Mouse (Mus musculus): ENCODE measurements at regions not wholly inside any gene's neighbourhood (a gene's known extent, or its start where the extent isn't known, plus 50 kb on each side); places are given as distances from the start of the nearest gene placed in this dataset.

DNA sequence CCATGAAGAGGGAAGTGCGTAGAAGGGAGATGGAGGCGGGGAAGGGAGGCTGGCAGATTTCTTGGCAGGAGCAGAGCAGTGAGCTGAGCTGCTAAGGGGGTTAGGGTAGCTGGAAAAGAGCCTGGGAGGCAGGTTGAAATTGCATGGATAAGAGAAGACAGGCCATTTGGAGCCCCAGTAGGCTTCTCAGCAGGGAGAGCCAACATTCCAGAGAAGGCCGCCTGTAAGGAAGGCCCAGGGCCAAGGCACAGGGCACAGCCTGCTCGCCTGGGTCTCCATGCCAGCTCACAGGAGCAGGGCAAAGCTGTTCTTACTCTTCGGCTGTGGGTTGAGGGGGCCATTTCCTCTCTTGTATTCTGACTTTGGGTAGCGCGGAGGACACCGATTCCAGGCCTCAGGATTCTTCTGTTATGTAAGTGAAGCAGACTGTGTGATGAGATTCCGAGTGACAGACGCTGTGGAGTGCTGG is 179.9 kb downstream of the Cd47 start:
- POLR2A ChIA-PET: no interaction called here
- no peaks in the 10 kb centered on the region for H3K27me3 ChIP-seq
- in situ Hi-C loops (cut with MboI; ENCODE audit: low pct_unique_long_range_greater_than_20kb): no loop called here
- ATAC-seq: no peak
- CTCF ChIA-PET: no interaction called here
- TF ChIP-seq CTCF (IDR thresholded peaks at IDR 0.05): no peak
- no peak for DNase-seq (ENCODE audit: low read depth, low spot score)

DNA sequence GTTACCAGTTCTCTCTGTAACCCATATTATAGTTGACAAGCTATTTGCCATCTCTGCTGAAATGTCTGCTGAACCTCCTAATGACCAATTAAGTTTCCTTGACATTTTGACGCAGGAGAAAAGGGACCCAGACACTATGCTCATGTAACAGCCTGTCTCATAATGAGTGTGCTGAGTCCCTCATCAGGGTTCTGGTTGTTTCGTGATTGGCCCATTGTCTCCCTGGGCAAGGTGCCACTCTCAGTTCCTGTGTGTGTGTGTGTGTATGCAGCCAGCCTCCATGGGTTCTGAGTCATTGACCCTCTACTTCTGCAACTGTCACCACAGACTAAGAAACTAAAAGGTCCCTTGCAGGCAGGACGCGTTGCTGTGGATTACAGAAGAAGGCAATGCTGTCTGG is 181.8 kb downstream of the Cd47 start:
- ATAC-seq: no peak
- ChIA-PET POLR2A (no interaction called here), CTCF (interaction anchor here (1.1 kb wide), 1 partner anchor 8 kb away, joined by 4 read pairs; no protein-coding TSS in a partner anchor)
- no peak for DNase-seq (ENCODE audit: low read depth, low spot score)
- no peak for TF ChIP-seq CTCF (IDR thresholded peaks at IDR 0.05)
- H3K27me3 ChIP-seq: no peaks in the 10 kb centered on the region
- in situ Hi-C loops (cut with MboI; ENCODE audit: low pct_unique_long_range_greater_than_20kb): no loop called here

GRCm38 (mm10) chr16:49985082-49986076 is 185.0 kb downstream of the Cd47 start:
- in situ Hi-C loops (cut with MboI; ENCODE audit: low pct_unique_long_range_greater_than_20kb): no loop called here
- no peaks in the 10 kb centered on the region for H3K27me3 ChIP-seq
- CTCF ChIA-PET: no interaction called here
- TF ChIP-seq CTCF (IDR thresholded peaks at IDR 0.05): no peak
- no peak for DNase-seq (ENCODE audit: low read depth, low spot score)
- POLR2A ChIA-PET: no interaction called here
- ATAC-seq: peak; percentile 31

DNA sequence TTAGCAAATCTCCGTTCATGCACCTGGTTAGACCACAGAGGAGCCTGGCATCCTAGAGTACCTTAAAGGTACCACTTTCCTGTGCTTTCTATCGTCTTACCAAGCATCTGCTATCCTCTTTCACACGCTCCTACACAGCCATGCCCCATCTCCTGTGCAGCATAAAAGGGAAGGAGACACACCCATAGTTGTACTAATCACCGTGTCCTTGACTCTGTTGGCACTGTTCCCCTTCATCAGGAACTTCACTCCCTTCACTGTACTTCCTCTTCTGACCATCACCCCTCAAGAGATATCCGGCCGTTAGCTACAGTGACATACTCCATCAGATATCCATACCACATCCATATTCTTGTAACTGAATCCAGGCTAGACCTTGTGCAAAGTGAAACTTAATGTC is 186.6 kb downstream of the Cd47 start:
- ATAC-seq (no peak), DNase-seq (ENCODE audit: low read depth, low spot score) (no peak)
- no peaks in the 10 kb centered on the region for H3K27me3 ChIP-seq
- in situ Hi-C loops (cut with MboI; ENCODE audit: low pct_unique_long_range_greater_than_20kb): no loop called here
- no peak for TF ChIP-seq CTCF (IDR thresholded peaks at IDR 0.05)
- CTCF ChIA-PET: no interaction called here
- POLR2A ChIA-PET: interaction anchor here (0.7 kb wide), 1 partner anchor 12 kb away, joined by 4 read pairs; no protein-coding TSS in a partner anchor

- no peaks in the 10 kb centered on the region for H3K27me3 ChIP-seq
- ATAC-seq (no peak), DNase-seq (ENCODE audit: low read depth, low spot score) (no peak)
- POLR2A ChIA-PET: no interaction called here
- CTCF ChIA-PET: no interaction called here
- TF ChIP-seq CTCF (IDR thresholded peaks at IDR 0.05): no peak
- in situ Hi-C loops (cut with MboI; ENCODE audit: low pct_unique_long_range_greater_than_20kb): no loop called here
Observed at GRCm38 (mm10) chr16:49995822-49996221, 195.5 kb downstream of the Cd47 start.

DNA sequence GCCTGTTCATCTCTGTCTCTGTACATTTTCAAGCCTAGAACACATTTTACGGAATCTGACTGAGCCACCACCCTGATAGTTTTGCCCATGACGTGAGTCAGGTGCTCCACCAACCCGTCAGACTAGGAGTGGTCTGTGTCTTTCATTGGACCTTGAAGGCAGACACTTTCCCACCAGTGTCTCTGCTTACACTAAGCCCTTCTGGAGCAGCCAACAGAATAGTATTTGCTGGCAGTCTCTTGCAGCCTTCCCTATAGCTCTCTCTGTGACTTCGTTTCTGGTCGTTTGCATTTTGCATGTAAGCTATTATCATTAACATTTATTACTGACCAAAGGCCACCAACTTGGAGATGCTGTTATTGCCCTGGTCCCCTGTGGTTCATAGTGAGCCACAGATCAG is 196.3 kb downstream of the Cd47 start:
- TF ChIP-seq CTCF (IDR thresholded peaks at IDR 0.05): no peak
- no peak for DNase-seq (ENCODE audit: low read depth, low spot score)
- no peaks in the 10 kb centered on the region for H3K27me3 ChIP-seq
- ChIA-PET POLR2A (no interaction called here), CTCF (no interaction called here)
- in situ Hi-C loops (cut with MboI; ENCODE audit: low pct_unique_long_range_greater_than_20kb): no loop called here
- no peak for ATAC-seq

- TF ChIP-seq CTCF (IDR thresholded peaks at IDR 0.05): no peak
- H3K27me3 ChIP-seq: no peaks in the 10 kb centered on the region
- ChIA-PET POLR2A (no interaction called here), CTCF (no interaction called here)
- in situ Hi-C loops (cut with MboI; ENCODE audit: low pct_unique_long_range_greater_than_20kb): no loop called here
- no peak for ATAC-seq
- DNase-seq (ENCODE audit: low read depth, low spot score): no peak
Observed at GRCm38 (mm10) chr16:49997040-49997439, 196.7 kb downstream of the Cd47 start.

DNA sequence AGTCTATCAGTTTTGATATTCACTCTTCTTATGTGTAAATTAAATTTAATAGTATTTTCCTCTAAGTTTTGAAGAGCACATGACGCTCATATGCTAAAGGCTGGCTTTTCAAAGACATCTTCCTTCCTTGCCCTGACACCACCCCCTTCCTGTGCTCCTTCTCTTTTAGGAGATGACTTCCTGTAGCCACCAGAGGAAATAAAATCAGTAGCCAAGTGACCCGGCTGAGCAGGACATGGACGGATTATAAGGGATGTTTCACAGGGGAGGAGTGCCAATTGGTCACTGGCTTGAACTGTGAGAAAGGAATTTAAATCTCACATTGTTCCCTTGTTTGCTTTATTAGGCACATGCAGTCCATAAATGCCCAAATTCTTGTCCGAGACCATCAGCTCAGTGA is 200.5 kb downstream of the Cd47 start:
- CTCF ChIA-PET: interaction anchor here (0.7 kb wide), 1 partner anchor 29 kb away, joined by 3 read pairs; no protein-coding TSS in a partner anchor
- H3K27me3 ChIP-seq: no peaks in the 10 kb centered on the region
- no peak for TF ChIP-seq CTCF (IDR thresholded peaks at IDR 0.05)
- POLR2A ChIA-PET: interaction anchor here (0.6 kb wide), 1 partner anchor 77 kb away, joined by 4 read pairs; no protein-coding TSS in a partner anchor
- in situ Hi-C loops (cut with MboI; ENCODE audit: low pct_unique_long_range_greater_than_20kb): no loop called here
- no peak for ATAC-seq
- DNase-seq (ENCODE audit: low read depth, low spot score): no peak

DNA sequence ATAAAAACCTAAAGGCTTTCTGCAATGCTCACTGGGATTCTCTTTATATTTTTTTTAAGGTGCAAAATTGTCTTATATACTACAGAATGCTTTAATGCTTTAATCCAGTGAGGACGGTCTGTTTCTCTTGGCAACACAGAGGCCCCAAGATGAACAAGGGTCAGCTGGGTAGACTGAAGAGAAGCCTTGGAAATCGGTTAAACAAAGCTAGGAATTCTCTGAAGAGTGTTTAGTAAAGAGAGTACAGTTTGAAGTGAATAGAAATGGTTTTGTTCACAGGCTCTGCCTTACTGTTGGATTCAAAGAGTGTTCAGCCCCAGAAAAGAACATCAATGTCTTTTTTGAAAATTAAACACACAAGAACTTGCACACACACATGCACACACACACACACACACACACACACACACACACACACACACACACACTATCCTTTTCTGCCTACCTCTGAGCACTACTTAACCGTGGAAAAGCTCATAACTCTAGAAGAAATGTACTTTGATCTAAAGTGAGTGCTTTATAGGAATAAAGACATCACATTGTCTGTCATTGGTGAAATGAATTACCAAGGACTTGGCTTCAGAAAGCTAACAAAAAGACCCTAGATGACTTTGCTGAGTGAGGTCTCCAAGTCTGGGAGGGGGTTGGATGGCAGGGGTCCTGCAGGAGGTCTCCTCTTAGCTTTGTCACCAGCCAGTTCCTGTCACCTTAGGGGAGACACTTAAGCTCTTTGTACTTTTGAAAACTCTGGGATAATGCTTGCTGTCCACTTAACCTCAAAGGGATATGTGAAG is 201.5 kb downstream of the Cd47 start:
- TF ChIP-seq CTCF (IDR thresholded peaks at IDR 0.05): no peak
- DNase-seq (ENCODE audit: low read depth, low spot score) (no peak), ATAC-seq (no peak)
- ChIA-PET CTCF (interaction anchor here (0.7 kb wide), 1 partner anchor 28 kb away, joined by 3 read pairs; no protein-coding TSS in a partner anchor), POLR2A (no interaction called here)
- in situ Hi-C loops (cut with MboI; ENCODE audit: low pct_unique_long_range_greater_than_20kb): no loop called here
- no peaks in the 10 kb centered on the region for H3K27me3 ChIP-seq

DNA sequence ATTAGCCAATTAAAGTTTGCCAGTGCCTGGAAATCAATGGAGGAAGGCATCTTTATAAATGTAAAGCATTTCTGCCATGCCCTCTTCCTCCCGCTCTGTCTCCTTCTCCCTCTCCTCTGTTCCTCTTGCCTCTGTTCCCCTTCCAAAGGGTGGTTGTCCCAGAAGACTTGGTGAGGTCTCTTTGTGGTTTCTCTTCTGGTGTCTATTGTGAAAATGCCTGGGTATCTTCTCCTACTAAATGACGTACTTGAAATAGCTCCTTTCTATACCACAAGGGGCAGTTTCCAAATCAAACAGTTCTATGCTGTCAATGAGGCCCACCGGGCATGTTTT is 202.1 kb downstream of the Cd47 start:
- in situ Hi-C loops (cut with MboI; ENCODE audit: low pct_unique_long_range_greater_than_20kb): no loop called here
- POLR2A ChIA-PET: no interaction called here
- no peak for TF ChIP-seq CTCF (IDR thresholded peaks at IDR 0.05)
- DNase-seq (ENCODE audit: low read depth, low spot score) (no peak), ATAC-seq (no peak)
- H3K27me3 ChIP-seq: no peaks in the 10 kb centered on the region
- CTCF ChIA-PET: no interaction called here

DNA sequence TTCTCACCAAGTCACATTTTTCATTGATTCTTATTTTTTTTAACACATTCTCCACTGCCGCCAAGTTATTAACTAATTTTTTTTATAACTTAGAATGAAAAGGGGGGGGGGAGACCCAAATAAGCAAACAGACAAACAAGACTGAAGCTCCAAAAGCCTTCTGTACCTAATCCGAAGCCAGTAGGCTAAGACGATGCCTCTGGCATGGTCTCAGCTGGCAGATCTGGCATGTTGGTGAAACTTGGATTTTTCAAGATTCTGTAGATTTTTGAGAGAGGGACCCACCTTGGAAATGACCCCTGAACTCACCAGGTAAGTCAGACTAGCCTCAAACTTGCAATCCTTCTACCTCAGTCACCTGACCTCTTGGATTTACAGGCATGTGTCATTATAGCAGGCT is 208.7 kb downstream of the Cd47 start:
- ATAC-seq (no peak), DNase-seq (ENCODE audit: low read depth, low spot score) (no peak)
- no peaks in the 10 kb centered on the region for H3K27me3 ChIP-seq
- TF ChIP-seq CTCF (IDR thresholded peaks at IDR 0.05): no peak
- in situ Hi-C loops (cut with MboI; ENCODE audit: low pct_unique_long_range_greater_than_20kb): no loop called here
- CTCF ChIA-PET: interaction anchor here (0.7 kb wide), 1 partner anchor 108 kb away, joined by 3 read pairs; no protein-coding TSS in a partner anchor
- POLR2A ChIA-PET: no interaction called here
